21 mouse cellular contexts compared by ENCODE assay signal in the genomic region with DNA sequence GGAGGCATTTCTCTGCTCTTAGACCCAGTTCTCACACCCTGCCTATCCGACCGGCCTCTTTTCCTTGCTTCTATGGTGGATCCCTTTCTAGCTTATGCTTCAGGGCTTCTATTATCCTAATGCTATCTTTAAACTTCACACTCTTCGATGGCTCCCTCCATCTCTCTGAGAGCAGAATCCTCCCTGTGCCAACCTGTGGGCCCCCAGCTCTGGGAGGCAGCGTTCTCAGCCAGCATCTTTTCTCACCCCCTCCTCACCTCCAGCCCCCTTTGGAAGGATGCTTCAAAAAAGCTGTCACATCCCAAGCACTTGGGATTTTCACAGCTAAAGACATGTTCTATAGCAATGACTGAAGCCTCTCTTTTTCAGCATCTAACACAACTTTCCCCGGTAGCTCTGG.
DNase-seq lines count a peak whose midpoint lies in the region; ATAC-seq lines count a peak whose summit lies in the region.
"Had no signal": no experiment of that assay in that cellular context is flagged by ENCODE, and none has a peak within 500 bp of the region (broad histone marks: within the 10 kb centered on the region; RNA-seq: fewer than 3 reads in every experiment).

No protein-coding gene starts in this region.

- DNase-seq in frontal cortex, adult 2 months (ENCODE audit: extremely low spot score in 1 of 2, low spot score in 1 of 2) = no peak
- peak; percentile 9 for DNase-seq in right cerebral cortex, postnatal 25 days
- DNase-seq in right cerebral cortex, adult 18-20 months = no peak
- no peak for DNase-seq in urinary bladder, adult 18-20 months (ENCODE audit: low spot score in 2 of 2)
- DNase-seq: adrenal gland, adult 8-10 months; adrenal gland, postnatal 14 days; adrenal gland, postnatal 36 days; B cell, adult 2 months; cerebellum, adult 11 months; cerebellum, adult 18-20 months; cerebellum, adult 8-10 months; cerebellum, adult 9-11 months; cerebellum, postnatal 14 days; cerebellum, postnatal 36 days had no signal

- ATAC-seq in frontal cortex, adult (ENCODE audit: low TSS enrichment) = peak; percentile 52; the same call in 1 of the 2 replicates
- ATAC-seq: activated CD4-positive, CD25-positive, alpha-beta regulatory T cell, adult 4 months; CD4-positive, CD25-positive, alpha-beta regulatory T cell, adult 4 months; forebrain, embryonic 13.5 days; forebrain, embryonic 15.5 days; forebrain, postnatal 0 days; Patski had no signal
